Mouse (Mus musculus): ENCODE data around the gene Arih2. TPM values are rescaled to one million over a fixed set of nuclear protein-coding genes. Genes with fewer than 3 reads are reported as not detected.

Arih2 gene
- polyA plus RNA-seq, 1 experiment: 143 TPM

GRCm38 (mm10) chr9:108600011-108600410, 49.2 kb downstream of the Arih2 start:
- no peak for TF ChIP-seq CTCF (IDR thresholded peaks at IDR 0.05; ENCODE audit: control insufficient read depth, insufficient read depth, insufficient replicate concordance, low read depth, low read length)
- no peak for TF ChIP-seq POLR2A (IDR thresholded peaks at IDR 0.05; ENCODE audit: control insufficient read depth, low read depth, low read length)
- H3K4me3 ChIP-seq (ENCODE audit: control insufficient read depth, low read depth, low read length): no peak overlapping the region
- no peaks in the 10 kb centered on the region for H3K27me3 ChIP-seq (ENCODE audit: control insufficient read depth, insufficient read depth, low read length)
- no peaks in the 10 kb centered on the region; the same call in 1 of the 2 replicates for H3K36me3 ChIP-seq (ENCODE audit: control insufficient read depth, insufficient read depth, low read length)
- H3K4me1 ChIP-seq (ENCODE audit: control insufficient read depth, insufficient read depth, low read length): peaks cover 13% of the 10 kb centered on the region
- H3K27ac ChIP-seq (ENCODE audit: control insufficient read depth, insufficient read depth, low read depth, low read length): no peak overlapping the region

- Histone ChIP-seq H3K27ac (ENCODE audit: control insufficient read depth, insufficient read depth, low read depth, low read length) (no peak overlapping the region), H3K27me3 (ENCODE audit: control insufficient read depth, insufficient read depth, low read length) (no peaks in the 10 kb centered on the region)
- TF ChIP-seq CTCF (IDR thresholded peaks at IDR 0.05; ENCODE audit: control insufficient read depth, insufficient read depth, insufficient replicate concordance, low read depth, low read length): no peak
- TF ChIP-seq POLR2A (IDR thresholded peaks at IDR 0.05; ENCODE audit: control insufficient read depth, low read depth, low read length): no peak
Measured at GRCm38 (mm10) chr9:108599021-108599566, 50.1 kb downstream of the Arih2 start.

GRCm38 (mm10) chr9:108596998-108597764, 52.0 kb downstream of the Arih2 start, which contains the start of gene P4htm:
TSS of gene P4htm (minus strand) at chr9:108597667.
- Histone ChIP-seq H3K4me1 (ENCODE audit: control insufficient read depth, insufficient read depth, low read length) (peaks cover 13% of the 10 kb centered on the region), H3K36me3 (ENCODE audit: control insufficient read depth, insufficient read depth, low read length) (no peaks in the 10 kb centered on the region), H3K27me3 (ENCODE audit: control insufficient read depth, insufficient read depth, low read length) (no peaks in the 10 kb centered on the region), H3K4me3 (ENCODE audit: control insufficient read depth, low read depth, low read length) (peak within 1 kb of the TSS; percentile 84), H3K27ac (ENCODE audit: control insufficient read depth, insufficient read depth, low read depth, low read length) (no peak within 1 kb of the TSS)
- no peak for TF ChIP-seq CTCF (IDR thresholded peaks at IDR 0.05; ENCODE audit: control insufficient read depth, insufficient read depth, insufficient replicate concordance, low read depth, low read length)
- TF ChIP-seq POLR2A (IDR thresholded peaks at IDR 0.05; ENCODE audit: control insufficient read depth, low read depth, low read length): 0 out of 2 replicates have a peak, but pooled peaks have one; percentile 23

More at GRCm38 (mm10) chr9:108599021-108599566, 50.1 kb downstream of the Arih2 start:
- peaks cover 13% of the 10 kb centered on the region for H3K4me1 ChIP-seq (ENCODE audit: control insufficient read depth, insufficient read depth, low read length)
- H3K36me3 ChIP-seq (ENCODE audit: control insufficient read depth, insufficient read depth, low read length): no peaks in the 10 kb centered on the region; the same call in 1 of the 2 replicates
- H3K4me3 ChIP-seq (ENCODE audit: control insufficient read depth, low read depth, low read length): no peak overlapping the region

- Histone ChIP-seq H3K27ac (ENCODE audit: control insufficient read depth, insufficient read depth, low read depth, low read length) (no peak overlapping the region), H3K27me3 (ENCODE audit: control insufficient read depth, insufficient read depth, low read length) (no peaks in the 10 kb centered on the region), H3K4me3 (ENCODE audit: control insufficient read depth, low read depth, low read length) (no peak overlapping the region), H3K36me3 (ENCODE audit: control insufficient read depth, insufficient read depth, low read length) (no peaks in the 10 kb centered on the region), H3K4me1 (ENCODE audit: control insufficient read depth, insufficient read depth, low read length) (peaks cover 13% of the 10 kb centered on the region)
- TF ChIP-seq POLR2A (IDR thresholded peaks at IDR 0.05; ENCODE audit: control insufficient read depth, low read depth, low read length): no peak
Measured at GRCm38 (mm10) chr9:108594354-108594753, 54.8 kb downstream of the Arih2 start.

GRCm38 (mm10) chr9:108591462-108591861, 57.7 kb downstream of the Arih2 start:
- TF ChIP-seq CTCF (IDR thresholded peaks at IDR 0.05; ENCODE audit: control insufficient read depth, insufficient read depth, insufficient replicate concordance, low read depth, low read length) (no peak), POLR2A (IDR thresholded peaks at IDR 0.05; ENCODE audit: control insufficient read depth, low read depth, low read length) (no peak)
- Histone ChIP-seq H3K4me1 (ENCODE audit: control insufficient read depth, insufficient read depth, low read length) (peaks cover 13% of the 10 kb centered on the region), H3K27ac (ENCODE audit: control insufficient read depth, insufficient read depth, low read depth, low read length) (no peak overlapping the region), H3K27me3 (ENCODE audit: control insufficient read depth, insufficient read depth, low read length) (no peaks in the 10 kb centered on the region), H3K36me3 (ENCODE audit: control insufficient read depth, insufficient read depth, low read length) (no peaks in the 10 kb centered on the region), H3K4me3 (ENCODE audit: control insufficient read depth, low read depth, low read length) (no peak overlapping the region)

- TF ChIP-seq CTCF (IDR thresholded peaks at IDR 0.05; ENCODE audit: control insufficient read depth, insufficient read depth, insufficient replicate concordance, low read depth, low read length) (no peak), POLR2A (IDR thresholded peaks at IDR 0.05; ENCODE audit: control insufficient read depth, low read depth, low read length) (no peak)
- Histone ChIP-seq H3K4me1 (ENCODE audit: control insufficient read depth, insufficient read depth, low read length) (peaks cover 10% of the 10 kb centered on the region), H3K27me3 (ENCODE audit: control insufficient read depth, insufficient read depth, low read length) (no peaks in the 10 kb centered on the region), H3K4me3 (ENCODE audit: control insufficient read depth, low read depth, low read length) (no peak overlapping the region), H3K27ac (ENCODE audit: control insufficient read depth, insufficient read depth, low read depth, low read length) (no peak overlapping the region), H3K36me3 (ENCODE audit: control insufficient read depth, insufficient read depth, low read length) (no peaks in the 10 kb centered on the region)
Measured at GRCm38 (mm10) chr9:108589229-108589628, 60.0 kb downstream of the Arih2 start.

- TF ChIP-seq POLR2A (IDR thresholded peaks at IDR 0.05; ENCODE audit: control insufficient read depth, low read depth, low read length): no peak
- no peak for TF ChIP-seq CTCF (IDR thresholded peaks at IDR 0.05; ENCODE audit: control insufficient read depth, insufficient read depth, insufficient replicate concordance, low read depth, low read length)
- Histone ChIP-seq H3K4me3 (ENCODE audit: control insufficient read depth, low read depth, low read length) (no peak overlapping the region), H3K27ac (ENCODE audit: control insufficient read depth, insufficient read depth, low read depth, low read length) (no peak overlapping the region), H3K36me3 (ENCODE audit: control insufficient read depth, insufficient read depth, low read length) (no peaks in the 10 kb centered on the region), H3K27me3 (ENCODE audit: control insufficient read depth, insufficient read depth, low read length) (no peaks in the 10 kb centered on the region), H3K4me1 (ENCODE audit: control insufficient read depth, insufficient read depth, low read length) (peaks cover 10% of the 10 kb centered on the region)
Measured at GRCm38 (mm10) chr9:108587571-108588180, 61.5 kb downstream of the Arih2 start.
